In the genomic region with DNA sequence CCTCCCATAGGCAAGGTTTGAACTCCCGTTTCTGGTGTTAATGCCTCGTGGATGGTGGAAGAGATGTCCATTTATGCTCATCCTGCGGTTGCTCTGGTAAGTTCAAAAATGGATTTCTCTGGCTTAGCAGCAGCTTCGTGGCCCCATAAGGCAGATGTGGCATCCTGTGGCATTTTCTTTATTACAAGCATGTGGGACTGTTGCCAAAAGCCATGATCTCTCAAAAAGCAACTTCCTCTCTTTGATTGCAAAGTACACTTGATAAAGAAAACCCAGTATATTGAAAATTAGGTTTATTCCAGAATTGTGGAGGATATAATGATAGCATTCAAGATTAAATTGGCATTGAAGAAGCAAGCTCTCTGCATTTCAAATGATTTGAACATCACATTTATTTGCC, we compare ENCODE assay signal across 38 mouse cellular contexts. TPM values are rescaled to one million over a fixed set of nuclear protein-coding genes. Genes with fewer than 3 reads are reported as not detected.
"Had no signal": no experiment of that assay in that cellular context is flagged by ENCODE, and none has a peak within 500 bp of the region (broad histone marks: within the 10 kb centered on the region; RNA-seq: fewer than 3 reads in every experiment).

No protein-coding gene starts in this region.

- H3K27me3 ChIP-seq: embryonic facial prominence, embryonic 12.5 days; embryonic facial prominence, embryonic 13.5 days; embryonic facial prominence, embryonic 15.5 days; forebrain, embryonic 12.5 days; forebrain, embryonic 13.5 days; forebrain, embryonic 15.5 days had no signal

- H3K9ac ChIP-seq: embryonic facial prominence, embryonic 12.5 days; embryonic facial prominence, embryonic 13.5 days; embryonic facial prominence, embryonic 15.5 days; forebrain, embryonic 12.5 days; forebrain, embryonic 13.5 days; forebrain, embryonic 15.5 days; forebrain, postnatal 0 days had no signal

- H3K4me3 ChIP-seq: embryonic facial prominence, embryonic 10.5 days; embryonic facial prominence, embryonic 12.5 days; embryonic facial prominence, embryonic 13.5 days; embryonic facial prominence, embryonic 15.5 days; erythroblast, embryonic 14.5 days; forebrain, embryonic 10.5 days; forebrain, embryonic 12.5 days; forebrain, embryonic 13.5 days; forebrain, embryonic 15.5 days; gastrocnemius, adult 2 months; heart, adult 2 months; heart, embryonic 10.5 days had no signal

- H3K36me3 ChIP-seq: embryonic facial prominence, embryonic 10.5 days; embryonic facial prominence, embryonic 12.5 days; embryonic facial prominence, embryonic 13.5 days; embryonic facial prominence, embryonic 15.5 days; forebrain, embryonic 10.5 days; forebrain, embryonic 12.5 days; forebrain, embryonic 15.5 days; heart, embryonic 10.5 days had no signal

- DNase-seq: cerebellum, postnatal 10 days; cerebellum, postnatal 14 days; cerebellum, postnatal 25 days; cerebellum, postnatal 36 days; embryo, embryonic 11 days; forebrain, postnatal 0 days; gastrocnemius, adult 2 months; gastrocnemius, postnatal 10 days; gastrocnemius, postnatal 14 days; gastrocnemius, postnatal 25 days; gastrocnemius, postnatal 36 days; heart, adult 11 months; heart, adult 18-20 months; heart, adult 2 months had no signal

- H3K9me3 ChIP-seq: embryonic facial prominence, embryonic 12.5 days had no signal

- H3K4me1 ChIP-seq: embryonic facial prominence, embryonic 10.5 days; embryonic facial prominence, embryonic 12.5 days; embryonic facial prominence, embryonic 13.5 days; embryonic facial prominence, embryonic 15.5 days; forebrain, embryonic 10.5 days; forebrain, embryonic 12.5 days; forebrain, embryonic 13.5 days; forebrain, embryonic 15.5 days; heart, embryonic 10.5 days had no signal

- H3K27ac ChIP-seq: embryonic facial prominence, embryonic 10.5 days; embryonic facial prominence, embryonic 12.5 days; embryonic facial prominence, embryonic 13.5 days; embryonic facial prominence, embryonic 15.5 days; forebrain, embryonic 10.5 days; forebrain, embryonic 12.5 days; forebrain, embryonic 13.5 days; forebrain, embryonic 15.5 days; gastrocnemius, adult 2 months; heart, adult 2 months; heart, embryonic 10.5 days had no signal

RNA-seq across cellular contexts. Expression of a gene that starts 20.7 kb away (rescaled TPM):
- total RNA-seq: common myeloid progenitor, adult 5-6 weeks; forebrain, postnatal 0 days; gastrocnemius, adult 18-20 months; gastrocnemius, adult 2 months; gastrocnemius, adult 8-10 months; gastrocnemius, postnatal 10 days; gastrocnemius, postnatal 14 days; gastrocnemius, postnatal 25 days; gastrocnemius, postnatal 36 days; gastrocnemius, postnatal 4 days; granulocyte monocyte progenitor cell, adult 5-6 weeks; heart, adult 18-20 months; heart, adult 2 months; heart, adult 8-10 months had no signal
- polyA plus RNA-seq: cortical plate, adult 2 months; embryonic facial prominence, embryonic 10.5 days; embryonic facial prominence, embryonic 11.5 days; embryonic facial prominence, embryonic 12.5 days; embryonic facial prominence, embryonic 13.5 days; embryonic facial prominence, embryonic 14.5 days; embryonic facial prominence, embryonic 15.5 days; erythroblast, embryonic 14.5 days; forebrain, embryonic 10.5 days; forebrain, embryonic 11.5 days; forebrain, embryonic 12.5 days; forebrain, embryonic 13.5 days; forebrain, embryonic 14.5 days; forebrain, embryonic 15.5 days; forebrain, embryonic 16.5 days; forebrain, postnatal 0 days; frontal cortex, adult 2 months; gonadal fat pad, adult 2 months; heart, adult 2 months; heart, embryonic 10.5 days had no signal

RNA-seq across cellular contexts. Expression of a gene that starts 29.8 kb away (rescaled TPM):
- total RNA-seq: common myeloid progenitor, adult 5-6 weeks; forebrain, postnatal 0 days; gastrocnemius, adult 18-20 months; gastrocnemius, adult 2 months; gastrocnemius, adult 8-10 months; gastrocnemius, postnatal 10 days; gastrocnemius, postnatal 14 days; gastrocnemius, postnatal 25 days; gastrocnemius, postnatal 36 days; gastrocnemius, postnatal 4 days; granulocyte monocyte progenitor cell, adult 5-6 weeks; heart, adult 18-20 months; heart, adult 2 months; heart, adult 8-10 months had no signal
- polyA plus RNA-seq: cortical plate, adult 2 months; embryonic facial prominence, embryonic 10.5 days; embryonic facial prominence, embryonic 11.5 days; embryonic facial prominence, embryonic 12.5 days; embryonic facial prominence, embryonic 13.5 days; embryonic facial prominence, embryonic 14.5 days; embryonic facial prominence, embryonic 15.5 days; erythroblast, embryonic 14.5 days; forebrain, embryonic 10.5 days; forebrain, embryonic 11.5 days; forebrain, embryonic 12.5 days; forebrain, embryonic 13.5 days; forebrain, embryonic 14.5 days; forebrain, embryonic 15.5 days; forebrain, embryonic 16.5 days; forebrain, postnatal 0 days; frontal cortex, adult 2 months; gonadal fat pad, adult 2 months; heart, adult 2 months; heart, embryonic 10.5 days had no signal
